Mouse (Mus musculus): ENCODE measurements around the gene Lrig3. TPM values are rescaled to one million over a fixed set of nuclear protein-coding genes. Genes with fewer than 3 reads are reported as not detected.

Lrig3 gene
- polyA plus RNA-seq, 1 experiment, result not detected

GRCm38 (mm10) chr10:126013667-126014066, 47.7 kb downstream of the Lrig3 start:
- Histone ChIP-seq H3K9me3 (ENCODE audit: control insufficient read depth, low read length) (peaks cover 56% of the 10 kb centered on the region), H3K36me3 (ENCODE audit: control insufficient read depth) (peaks cover 4% of the 10 kb centered on the region), H3K4me3 (replicated peaks) (no peak overlapping the region), H3K4me1 (ENCODE audit: control insufficient read depth) (no peaks in the 10 kb centered on the region), H3K27me3 (ENCODE audit: control insufficient read depth) (no peaks in the 10 kb centered on the region)
- TF ChIP-seq TAL1 (IDR thresholded peaks at IDR 0.05; ENCODE audit: low read length), result no peak
- no peak for TF ChIP-seq GATA1 (IDR thresholded peaks at IDR 0.05; ENCODE audit: low read length)

GRCm38 (mm10) chr10:126014673-126015072, 48.7 kb downstream of the Lrig3 start:
- no peak overlapping the region for H3K4me3 ChIP-seq (replicated peaks)
- no peaks in the 10 kb centered on the region for H3K4me1 ChIP-seq (ENCODE audit: control insufficient read depth)
- peaks cover 52% of the 10 kb centered on the region for H3K9me3 ChIP-seq (ENCODE audit: control insufficient read depth, low read length)
- H3K36me3 ChIP-seq (ENCODE audit: control insufficient read depth), result peaks cover 4% of the 10 kb centered on the region
- no peaks in the 10 kb centered on the region for H3K27me3 ChIP-seq (ENCODE audit: control insufficient read depth)
- TF ChIP-seq TAL1 (IDR thresholded peaks at IDR 0.05; ENCODE audit: low read length), result no peak
- no peak for TF ChIP-seq GATA1 (IDR thresholded peaks at IDR 0.05; ENCODE audit: low read length)

GRCm38 (mm10) chr10:126015644-126016043, 49.7 kb downstream of the Lrig3 start:
- Histone ChIP-seq H3K4me3 (replicated peaks) (no peak overlapping the region), H3K27me3 (ENCODE audit: control insufficient read depth) (no peaks in the 10 kb centered on the region), H3K36me3 (ENCODE audit: control insufficient read depth) (no peaks in the 10 kb centered on the region; the same call in 1 of the 2 replicates), H3K9me3 (ENCODE audit: control insufficient read depth, low read length) (peaks cover 47% of the 10 kb centered on the region), H3K4me1 (ENCODE audit: control insufficient read depth) (no peaks in the 10 kb centered on the region)
- TF ChIP-seq TAL1 (IDR thresholded peaks at IDR 0.05; ENCODE audit: low read length) (no peak), GATA1 (IDR thresholded peaks at IDR 0.05; ENCODE audit: low read length) (no peak)

GRCm38 (mm10) chr10:126019350-126019991, 53.5 kb downstream of the Lrig3 start:
- TF ChIP-seq GATA1 (IDR thresholded peaks at IDR 0.05; ENCODE audit: low read length) (no peak), TAL1 (IDR thresholded peaks at IDR 0.05; ENCODE audit: low read length) (no peak)
- Histone ChIP-seq H3K27me3 (ENCODE audit: control insufficient read depth) (no peaks in the 10 kb centered on the region), H3K9me3 (ENCODE audit: control insufficient read depth, low read length) (peaks cover 40% of the 10 kb centered on the region), H3K4me1 (ENCODE audit: control insufficient read depth) (no peaks in the 10 kb centered on the region), H3K36me3 (ENCODE audit: control insufficient read depth) (no peaks in the 10 kb centered on the region), H3K4me3 (replicated peaks) (no peak overlapping the region)

GRCm38 (mm10) chr10:126028574-126029440, 62.8 kb downstream of the Lrig3 start:
- Histone ChIP-seq H3K27me3 (ENCODE audit: control insufficient read depth) (no peaks in the 10 kb centered on the region), H3K9me3 (ENCODE audit: control insufficient read depth, low read length) (peaks cover 17% of the 10 kb centered on the region), H3K4me3 (replicated peaks) (no peak overlapping the region), H3K4me1 (ENCODE audit: control insufficient read depth) (no peaks in the 10 kb centered on the region), H3K36me3 (ENCODE audit: control insufficient read depth) (no peaks in the 10 kb centered on the region)
- TF ChIP-seq GATA1 (IDR thresholded peaks at IDR 0.05; ENCODE audit: low read length) (no peak), TAL1 (IDR thresholded peaks at IDR 0.05; ENCODE audit: low read length) (no peak)

- Histone ChIP-seq H3K27me3 (ENCODE audit: control insufficient read depth) (no peaks in the 10 kb centered on the region), H3K4me1 (ENCODE audit: control insufficient read depth) (no peaks in the 10 kb centered on the region), H3K4me3 (replicated peaks) (no peak overlapping the region), H3K9me3 (ENCODE audit: control insufficient read depth, low read length) (peaks cover 17% of the 10 kb centered on the region), H3K36me3 (ENCODE audit: control insufficient read depth) (no peaks in the 10 kb centered on the region)
- no peak for TF ChIP-seq GATA1 (IDR thresholded peaks at IDR 0.05; ENCODE audit: low read length)
- no peak for TF ChIP-seq TAL1 (IDR thresholded peaks at IDR 0.05; ENCODE audit: low read length)
Measured at GRCm38 (mm10) chr10:126029441-126030114, 63.6 kb downstream of the Lrig3 start.

GRCm38 (mm10) chr10:126056881-126057280, 90.9 kb downstream of the Lrig3 start:
- no peak overlapping the region for H3K4me3 ChIP-seq (replicated peaks)
- no peak for TF ChIP-seq TAL1 (IDR thresholded peaks at IDR 0.05; ENCODE audit: low read length)
- no peak for TF ChIP-seq GATA1 (IDR thresholded peaks at IDR 0.05; ENCODE audit: low read length)
- peaks cover 18% of the 10 kb centered on the region for H3K9me3 ChIP-seq (ENCODE audit: control insufficient read depth, low read length)
- no peaks in the 10 kb centered on the region for H3K36me3 ChIP-seq (ENCODE audit: control insufficient read depth)
- no peaks in the 10 kb centered on the region for H3K27me3 ChIP-seq (ENCODE audit: control insufficient read depth)
- no peaks in the 10 kb centered on the region for H3K4me1 ChIP-seq (ENCODE audit: control insufficient read depth)

- Histone ChIP-seq H3K4me3 (replicated peaks) (no peak overlapping the region), H3K9me3 (ENCODE audit: control insufficient read depth, low read length) (peaks cover 32% of the 10 kb centered on the region)
Measured at GRCm38 (mm10) chr10:126062812-126063211, 96.8 kb downstream of the Lrig3 start.

More at GRCm38 (mm10) chr10:126062812-126063211, 96.8 kb downstream of the Lrig3 start:
- Histone ChIP-seq H3K27me3 (ENCODE audit: control insufficient read depth) (no peaks in the 10 kb centered on the region), H3K4me1 (ENCODE audit: control insufficient read depth) (no peaks in the 10 kb centered on the region), H3K36me3 (ENCODE audit: control insufficient read depth) (no peaks in the 10 kb centered on the region)
- TF ChIP-seq TAL1 (IDR thresholded peaks at IDR 0.05; ENCODE audit: low read length) (no peak), GATA1 (IDR thresholded peaks at IDR 0.05; ENCODE audit: low read length) (no peak)
